Mouse (Mus musculus) gonadal fat pad, adult 2 months (tissue): ENCODE results near the gene Ptprm. TPM values are rescaled to one million over a fixed set of nuclear protein-coding genes. Genes with fewer than 3 reads are reported as not detected.
"Not testable (repeated sequence)": the region's sequence is repeated elsewhere in the genome, so short reads cannot be mapped to it uniquely, and the experiment has no call there.

Experiments used
- DNase-seq: peaks from one replicate; pipeline ENCODE4 v3.0.0-alpha.2; 2012; ENCODE audit warnings: low read depth
- polyA plus RNA-seq: library from polyadenylated mRNA; depleted of rRNA; stranded (reverse); fragments of >200 nt; gene quantifications from 2 replicates; pipeline ENCODE4 v1.2.3, GENCODE M21; 2012

Ptprm gene
- polyA plus RNA-seq, 1 experiment: 16.9 TPM

- DNase-seq: no peak
Observed at GRCm38 (mm10) chr17:66877582-66877981, 476.7 kb downstream of the Ptprm start.

DNA sequence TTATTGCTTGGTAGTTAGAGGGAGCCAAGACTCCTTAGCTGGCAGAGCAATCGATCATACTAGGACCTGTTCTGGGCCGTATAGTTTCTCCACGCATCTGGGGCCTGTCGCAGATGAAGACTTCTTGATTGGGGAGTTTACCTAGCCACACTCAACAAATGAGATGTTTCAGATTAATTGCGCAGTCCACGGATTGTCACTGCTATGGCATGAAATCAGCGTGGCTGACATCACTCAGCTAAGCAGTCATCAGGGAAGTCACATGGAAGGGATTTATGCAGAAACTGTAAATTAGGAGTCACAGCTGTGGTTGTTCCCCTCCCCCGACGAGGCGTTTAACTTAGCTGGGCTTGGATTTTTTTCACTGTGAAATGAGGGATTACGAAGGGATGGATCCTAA is 479.4 kb downstream of the Ptprm start:
- DNase-seq: no peak

GRCm38 (mm10) chr17:66871396-66871795 is 482.9 kb downstream of the Ptprm start:
- no peak for DNase-seq

DNA sequence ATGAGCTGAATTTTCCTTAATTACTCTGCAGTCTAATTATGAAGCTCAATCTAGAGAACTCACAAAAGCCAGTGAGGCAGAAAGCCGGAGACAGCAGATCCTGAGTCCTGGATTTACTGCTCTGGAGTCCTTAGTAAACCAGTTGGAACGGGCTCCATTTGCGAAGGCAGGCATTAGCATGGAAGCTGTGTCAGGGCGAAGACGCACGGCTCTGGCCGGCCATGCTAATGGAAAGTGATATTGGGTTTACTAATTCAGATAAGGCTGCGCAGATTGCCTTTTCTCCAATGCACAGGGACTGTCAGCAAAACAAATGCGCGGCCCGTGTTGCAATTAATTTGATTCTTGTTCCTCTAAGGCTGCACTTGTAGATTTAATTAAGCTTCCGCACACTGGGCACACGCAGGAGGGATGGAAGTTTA is 484.7 kb downstream of the Ptprm start:
- no peak for DNase-seq

DNA sequence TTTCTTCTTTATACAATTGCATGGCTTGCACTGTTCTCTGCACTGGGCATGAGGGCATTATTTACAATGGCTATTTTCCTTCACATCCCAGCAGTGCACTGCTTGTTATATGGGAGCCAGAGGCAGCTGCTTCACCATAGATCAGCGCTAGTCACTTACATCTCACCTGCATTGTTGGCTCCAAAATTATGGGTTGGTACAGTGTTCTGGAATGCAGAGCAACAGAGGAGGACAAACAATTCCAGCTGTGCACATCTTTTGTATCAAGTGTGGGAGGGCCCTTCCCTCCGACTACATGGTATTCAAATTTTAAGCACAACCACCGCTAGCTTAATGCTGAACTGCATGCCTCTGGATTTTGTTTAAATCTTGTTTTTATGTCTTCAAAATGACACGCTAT is 489.8 kb downstream of the Ptprm start:
- DNase-seq: no peak

DNA sequence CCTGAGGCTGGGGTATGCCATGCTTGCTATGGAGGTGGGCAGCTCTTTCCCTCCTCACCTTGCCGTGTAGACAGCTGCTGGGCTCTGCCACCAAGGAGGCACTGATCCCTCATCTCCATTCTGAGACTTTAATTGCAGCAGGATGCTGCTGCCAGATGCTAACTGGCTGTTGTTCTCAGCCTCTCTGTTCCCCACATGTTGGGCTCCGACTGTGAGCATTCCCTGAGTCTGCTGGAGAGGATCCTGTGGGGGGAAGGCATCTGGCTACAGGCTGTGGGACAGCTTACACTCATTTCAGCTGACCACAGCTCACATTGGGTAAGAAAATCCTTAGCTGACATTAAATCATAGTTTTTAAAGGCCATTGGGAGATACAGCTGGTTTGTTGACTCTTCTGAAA is 492.7 kb downstream of the Ptprm start:
- no peak for DNase-seq

DNA sequence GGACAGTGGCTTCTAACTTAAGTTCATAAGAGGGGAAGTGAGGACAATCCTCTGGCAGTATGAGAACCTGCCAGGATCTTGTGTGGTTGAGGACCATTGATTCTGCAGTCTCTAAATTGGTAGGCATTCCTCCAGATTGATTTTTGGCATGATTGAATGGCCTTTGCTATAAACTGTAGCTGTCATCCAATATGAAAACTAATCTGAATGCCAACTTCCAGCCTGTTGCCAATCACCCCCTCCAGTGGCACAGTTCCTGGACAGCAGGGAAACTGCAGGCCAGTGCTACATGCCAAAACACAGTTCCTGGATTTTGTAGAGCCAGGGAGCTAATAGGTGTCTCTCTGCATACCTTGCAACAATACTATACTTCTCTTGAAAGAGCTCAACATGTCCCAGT is 495.5 kb downstream of the Ptprm start:
- no peak for DNase-seq

GRCm38 (mm10) chr17:66852496-66852895 is 501.8 kb downstream of the Ptprm start:
- DNase-seq: no peak

GRCm38 (mm10) chr17:66847011-66847410 is 507.2 kb downstream of the Ptprm start:
- not testable (repeated sequence) for DNase-seq

- DNase-seq: no peak
Observed at GRCm38 (mm10) chr17:66822347-66822746, 531.9 kb downstream of the Ptprm start.

DNA sequence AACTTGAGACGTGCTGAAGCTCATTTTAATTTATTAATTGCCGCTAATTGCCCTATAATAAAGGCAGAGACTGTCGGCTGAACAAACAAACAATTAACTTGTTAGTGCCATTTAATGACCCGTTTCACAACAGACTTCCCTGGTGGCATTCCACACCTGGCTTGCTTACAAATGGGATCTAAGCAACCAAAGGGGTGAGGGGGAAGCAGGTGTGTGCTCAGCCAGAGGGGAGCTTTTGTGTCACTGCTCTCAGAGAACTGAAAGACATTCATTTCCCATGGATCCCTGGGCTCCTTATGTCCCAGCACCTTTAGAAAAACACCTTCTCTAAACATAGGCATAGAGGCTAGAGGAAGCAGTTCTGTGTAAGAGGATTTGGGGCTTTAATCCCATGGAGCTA is 536.9 kb downstream of the Ptprm start:
- DNase-seq: no peak

GRCm38 (mm10) chr17:66815921-66816320 is 538.3 kb downstream of the Ptprm start:
- DNase-seq: no peak

GRCm38 (mm10) chr17:66813786-66814185 is 540.5 kb downstream of the Ptprm start:
- no peak for DNase-seq

DNA sequence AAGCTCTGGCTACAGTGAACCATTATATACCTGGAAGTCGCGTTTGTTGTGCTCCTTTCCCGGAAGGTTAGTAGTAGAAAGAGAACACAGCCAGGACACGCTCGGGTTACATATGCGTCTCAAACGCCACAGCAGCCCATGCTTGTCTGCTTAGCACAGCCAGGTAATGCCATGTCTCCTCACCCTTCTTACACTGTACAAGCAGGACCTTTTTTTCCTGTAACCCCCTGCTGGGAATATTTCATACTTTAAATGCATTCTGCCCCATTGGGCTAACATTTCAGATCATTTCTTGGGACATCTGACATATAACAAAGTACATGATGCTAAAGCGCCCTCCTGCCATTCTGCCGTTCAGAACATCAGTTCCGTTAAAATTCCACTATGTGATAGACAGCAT is 540.9 kb downstream of the Ptprm start:
- no peak for DNase-seq

GRCm38 (mm10) chr17:66809786-66810185 is 544.5 kb downstream of the Ptprm start:
- no peak for DNase-seq

DNA sequence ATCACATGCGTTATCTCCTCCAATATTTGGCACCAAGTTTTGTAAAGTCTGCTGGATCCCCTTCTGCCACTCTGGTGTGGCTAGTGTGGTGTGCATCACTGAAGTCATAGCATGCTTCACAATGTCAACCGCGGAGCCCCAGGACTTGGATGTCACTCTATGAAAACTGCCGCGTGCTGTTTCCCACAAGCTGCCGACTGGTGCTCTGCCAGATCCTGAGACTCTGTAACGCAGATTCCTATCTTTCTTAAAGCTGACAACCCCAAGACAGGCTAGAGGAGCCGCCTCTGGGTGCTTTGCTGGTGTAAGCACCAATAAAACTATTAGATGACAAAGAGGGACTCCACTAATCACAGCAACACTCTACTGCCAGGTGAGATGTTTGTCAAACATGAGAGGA is 546.1 kb downstream of the Ptprm start:
- DNase-seq: no peak

- DNase-seq: no peak
Observed at GRCm38 (mm10) chr17:66801831-66802687, 552.2 kb downstream of the Ptprm start.

GRCm38 (mm10) chr17:66800231-66800630 is 554.0 kb downstream of the Ptprm start:
- no peak for DNase-seq

- no peak for DNase-seq
Observed at GRCm38 (mm10) chr17:66786166-66786565, 568.1 kb downstream of the Ptprm start.

- DNase-seq: no peak
Observed at GRCm38 (mm10) chr17:66785586-66785985, 568.7 kb downstream of the Ptprm start.

- DNase-seq: no peak
Observed at GRCm38 (mm10) chr17:66783601-66784000, 570.7 kb downstream of the Ptprm start.

GRCm38 (mm10) chr17:66783075-66783492 is 571.2 kb downstream of the Ptprm start:
- DNase-seq: no peak

DNA sequence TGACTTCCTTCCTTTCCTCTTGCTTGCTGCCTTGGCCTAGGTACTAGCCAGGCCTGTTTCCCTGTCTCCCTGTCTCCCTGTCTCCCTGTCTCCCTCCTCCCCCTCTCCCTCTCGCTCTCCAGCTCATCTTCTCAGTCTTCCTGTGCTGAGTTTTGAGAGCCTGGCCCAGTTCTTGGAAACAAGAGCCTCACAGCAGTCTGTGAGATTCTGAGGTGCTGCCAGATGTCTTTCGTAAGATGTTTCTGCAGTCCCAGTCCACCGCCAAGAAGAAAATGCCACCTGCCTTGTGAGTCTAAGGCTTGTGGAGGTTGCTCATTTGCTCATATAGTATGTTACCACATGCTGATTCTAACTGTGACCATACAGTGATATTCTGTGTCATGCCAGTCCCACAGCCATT is 572.3 kb downstream of the Ptprm start:
- no peak for DNase-seq

GRCm38 (mm10) chr17:66779026-66779425 is 575.2 kb downstream of the Ptprm start:
- DNase-seq: no peak
